Mouse (Mus musculus) natural killer cell, adult 2 months (primary cell): Measurements from ENCODE around the gene Csdc2.
A peak's percentile ranks its signal among the peaks of the same experiment; 100 is the strongest.
"Not testable (repeated sequence)": the region's sequence is repeated elsewhere in the genome, so short reads cannot be mapped to it uniquely, and the experiment has no call there.

Experiments used
- DNase-seq, 2 experiments: peaks; one replicate each; pipeline ENCODE4 v3.0.0; 2022; ENCODE audit warnings: low spot score in 2 of 2

Gene Csdc2

GRCm38 (mm10) chr15:81954716-81955115 is 18.2 kb downstream of the Csdc2 start:
- DNase-seq = no peak

- no peak for DNase-seq
Observed at GRCm38 (mm10) chr15:81955414-81955813, 18.9 kb downstream of the Csdc2 start.

GRCm38 (mm10) chr15:81956457-81956856 is 19.9 kb downstream of the Csdc2 start:
- peak; percentile 36 to 63 for DNase-seq

- DNase-seq = no peak
Observed at GRCm38 (mm10) chr15:81957598-81957997, 21.0 kb downstream of the Csdc2 start.

- DNase-seq = no peak
Observed at GRCm38 (mm10) chr15:81958906-81959305, 22.3 kb downstream of the Csdc2 start.

GRCm38 (mm10) chr15:81960171-81961077 is 23.9 kb downstream of the Csdc2 start, which contains the start of gene Pmm1:
Gene Pmm1 (minus strand): TSS chr15:81960930.
- peak; percentile 97 to 99 for DNase-seq

GRCm38 (mm10) chr15:81961078-81961451 is 24.5 kb downstream of the Csdc2 start:
- DNase-seq = no peak

- DNase-seq = no peak
Observed at GRCm38 (mm10) chr15:81964262-81964661, 27.7 kb downstream of the Csdc2 start.

- DNase-seq = no peak
Observed at GRCm38 (mm10) chr15:81964980-81965545, 28.5 kb downstream of the Csdc2 start.

GRCm38 (mm10) chr15:81966062-81966829 is 29.7 kb downstream of the Csdc2 start:
- no peak for DNase-seq

GRCm38 (mm10) chr15:81967821-81968220 is 31.3 kb downstream of the Csdc2 start:
- DNase-seq = no peak

GRCm38 (mm10) chr15:81968447-81968846 is 31.9 kb downstream of the Csdc2 start:
- DNase-seq = no peak

- DNase-seq = no peak
Observed at GRCm38 (mm10) chr15:81969173-81969572, 32.6 kb downstream of the Csdc2 start.

- DNase-seq = not testable (repeated sequence)
Observed at GRCm38 (mm10) chr15:81969635-81970034, 33.1 kb downstream of the Csdc2 start.

GRCm38 (mm10) chr15:81970498-81970897 is 33.9 kb downstream of the Csdc2 start:
- DNase-seq = not testable (repeated sequence)

GRCm38 (mm10) chr15:81975156-81975555 is 38.6 kb downstream of the Csdc2 start:
- DNase-seq = not testable (repeated sequence)

GRCm38 (mm10) chr15:81980321-81980720 is 43.8 kb downstream of the Csdc2 start, which contains the start of gene 1700029P11Rik:
Gene 1700029P11Rik (plus strand): TSS chr15:81980540.
- DNase-seq = no peak

- DNase-seq = no peak
Observed at GRCm38 (mm10) chr15:81982173-81982572, 45.6 kb downstream of the Csdc2 start.

- DNase-seq = no peak
Observed at GRCm38 (mm10) chr15:81985267-81986161, 49.0 kb downstream of the Csdc2 start.

GRCm38 (mm10) chr15:81987646-81988045 is 51.1 kb downstream of the Csdc2 start, which contains the start of gene Xrcc6:
Gene Xrcc6 (plus strand): TSS chr15:81987835.
- DNase-seq = no peak
